Mouse (Mus musculus): ENCODE measurements around the gene Vmn2r10. TPM values are rescaled to one million over a fixed set of nuclear protein-coding genes. Genes with fewer than 3 reads are reported as not detected.
"Not testable (repeated sequence)": the region's sequence is repeated elsewhere in the genome, so short reads cannot be mapped to it uniquely, and the experiment has no call there.

The Vmn2r10 gene
- not detected for total RNA-seq (2021)

GRCm38 (mm10) chr5:109006427-109006826 is at the start of gene Vmn2r10:
Gene Vmn2r10 (minus strand): TSS chr5:109006527.
- intact Hi-C loops (cut with DNase I); DNase-seq: not testable (repeated sequence)

DNA sequence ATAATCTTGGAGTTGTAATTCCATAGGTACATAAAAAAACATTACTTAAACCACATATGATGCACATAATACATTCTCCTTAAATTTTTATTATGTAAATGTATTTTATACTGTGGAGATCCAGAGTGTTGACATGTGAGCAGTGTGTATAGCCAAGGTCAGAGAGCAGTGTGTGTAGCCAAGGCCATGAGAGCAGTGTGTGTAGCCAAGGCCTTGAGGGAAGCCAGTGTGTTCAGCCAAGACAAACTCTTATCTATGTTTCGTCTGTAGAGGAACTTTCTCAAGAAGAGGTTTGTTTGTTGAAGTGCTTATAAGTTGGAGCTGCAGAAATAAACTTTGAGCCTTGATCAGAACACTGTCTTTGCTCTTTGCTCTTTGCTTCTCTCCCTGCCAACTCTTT is 49.0 kb upstream of the Vmn2r10 start:
- DNase-seq, result no peak
- intact Hi-C loops (cut with DNase I), result no loop called here

DNA sequence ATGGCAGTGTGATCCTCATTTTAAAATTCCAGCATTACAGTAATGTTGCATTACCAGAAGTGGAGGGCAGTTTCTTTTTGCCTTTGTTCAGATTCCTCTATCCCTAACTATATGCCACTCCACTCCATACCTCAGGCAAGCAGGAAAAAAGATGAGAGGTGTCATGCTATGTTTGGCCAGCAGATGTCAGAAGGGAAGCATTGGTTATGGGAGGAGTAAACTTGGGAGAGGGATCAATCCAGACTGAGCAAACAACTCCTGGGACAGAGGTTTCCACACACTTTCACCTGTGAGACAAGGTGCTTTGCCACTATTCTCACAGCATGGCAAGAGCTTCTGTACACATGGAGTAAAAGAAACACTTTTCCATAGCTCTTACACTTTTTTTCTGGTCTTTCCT is 26.3 kb upstream of the Vmn2r10 start:
- DNase-seq, result no peak
- intact Hi-C loops (cut with DNase I), result loop anchor here (5.0 kb wide), 1 partner anchor 195 kb away; no protein-coding TSS in a partner anchor

DNA sequence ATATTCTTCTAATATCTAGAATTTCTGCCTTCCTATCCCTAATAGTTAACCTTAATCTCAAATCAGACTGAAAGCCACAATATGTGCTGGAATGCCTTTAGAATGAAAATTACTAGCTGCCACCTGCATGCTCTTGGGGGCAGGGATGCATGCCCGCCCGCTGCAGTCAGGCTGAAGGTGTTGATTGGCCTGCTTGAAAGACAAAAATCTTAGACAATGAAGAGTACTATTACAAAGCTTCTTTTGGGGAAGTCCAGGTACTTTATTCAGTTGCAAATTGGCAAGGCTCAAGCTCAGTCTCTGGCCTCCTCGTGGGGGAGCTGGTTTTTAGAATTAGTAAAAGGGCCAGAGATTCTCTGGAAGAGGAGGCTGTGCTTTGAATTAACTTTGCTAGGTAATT is 17.4 kb downstream of the Vmn2r10 start:
- no peak for DNase-seq
- intact Hi-C loops (cut with DNase I), result no loop called here

Other genes starting within 250 kb of the Vmn2r10 start
- not detected for gene Rnf212, start 231.5 kb downstream of the Vmn2r10 start, total RNA-seq (2021)
- gene Tmed11, start 211.2 kb downstream of the Vmn2r10 start, total RNA-seq (2021), result not detected
- not detected for gene Vmn2r8, start 197.7 kb downstream of the Vmn2r10 start, total RNA-seq (2021)
- gene Vmn2r9, start 153.9 kb downstream of the Vmn2r10 start, total RNA-seq (2021), result not detected
- not detected for gene Vmn2r11, start 53.0 kb upstream of the Vmn2r10 start, total RNA-seq (2021)
- gene Vmn2r12, start 91.4 kb upstream of the Vmn2r10 start, total RNA-seq (2021), result not detected
- not detected for gene Vmn2r13, start 185.7 kb upstream of the Vmn2r10 start, total RNA-seq (2021)
- gene Vmn2r14, start 218.2 kb upstream of the Vmn2r10 start, total RNA-seq (2021), result not detected